Mouse (Mus musculus) ES-Bruce4 (cell line): ENCODE results near the gene Sdk2. TPM values are rescaled to one million over a fixed set of nuclear protein-coding genes. Genes with fewer than 3 reads are reported as not detected.

ENCODE experiments used
- H3K27ac ChIP-seq: 2 replicates; pipeline ENCODE4 v1.5.1; 2012; ENCODE audit warnings: low read length, inconsistent platforms; ENCODE audit not compliant: insufficient read depth
- H3K27me3 ChIP-seq: 2 replicates; pipeline ENCODE4 v1.6.1; 2012; ENCODE audit warnings: mild to moderate bottlenecking, low read length, inconsistent platforms; ENCODE audit not compliant: control insufficient read depth, poor library complexity, insufficient read depth, severe bottlenecking
- H3K36me3 ChIP-seq: 2 replicates; pipeline ENCODE4 v1.6.1; 2012; ENCODE audit warnings: inconsistent platforms, mild to moderate bottlenecking, low read length, moderate library complexity; ENCODE audit not compliant: control insufficient read depth, poor library complexity, insufficient read depth, severe bottlenecking
- H3K4me1 ChIP-seq: one replicate; pipeline ENCODE4 v1.8.1; 2011; ENCODE audit warnings: low read length; ENCODE audit not compliant: control insufficient read depth, insufficient read depth
- H3K4me3 ChIP-seq: 2 replicates; pipeline ENCODE4 v1.5.1; 2011; ENCODE audit warnings: low read depth, mild to moderate bottlenecking, low read length
- H3K9ac ChIP-seq: 2 replicates; pipeline ENCODE4 v1.6.1; 2012; ENCODE audit warnings: low read depth, mild to moderate bottlenecking, inconsistent platforms; ENCODE audit not compliant: poor library complexity, severe bottlenecking
- H3K9me3 ChIP-seq: replicated peaks from 2 replicates; pipeline ENCODE4 v1.6.1; 2012; ENCODE audit warnings: mild to moderate bottlenecking, low read length, inconsistent platforms; ENCODE audit not compliant: control insufficient read depth, poor library complexity, insufficient read depth, severe bottlenecking
- CTCF ChIP-seq: IDR thresholded peaks from one replicate; pipeline ENCODE4 v1.8.1; 2011; ENCODE audit warnings: low read depth, low read length
- EP300 ChIP-seq: IDR thresholded peaks from 2 replicates; pipeline ENCODE4 v1.6.1; 2011; ENCODE audit warnings: low read depth, low read length; ENCODE audit not compliant: insufficient read depth
- POLR2A ChIP-seq: IDR thresholded peaks from one replicate; pipeline ENCODE4 v1.8.1; 2011; ENCODE audit warnings: low read length; ENCODE audit not compliant: insufficient read depth
- polyA plus RNA-seq: library from polyadenylated mRNA; stranded (reverse); fragments of >200 nt; gene quantifications from 2 replicates; pipeline ENCODE4 v1.2.4, GENCODE M21; 2011; ENCODE audit warnings: low read depth; ENCODE audit not compliant: missing spikeins, insufficient read depth, insufficient read length

Sdk2 gene
- polyA plus RNA-seq, 1 experiment, result 0.87 TPM

GRCm38 (mm10) chr11:114080606-114081005 lies 13.8 kb upstream of the Sdk2 start:
- Histone ChIP-seq H3K27ac (no peak overlapping the region), H3K4me1 (no peaks in the 10 kb centered on the region), H3K9me3 (peaks cover 9% of the 10 kb centered on the region), H3K36me3 (no peaks in the 10 kb centered on the region), H3K9ac (no peak overlapping the region), H3K4me3 (no peak overlapping the region), H3K27me3 (no peaks in the 10 kb centered on the region)
- no peak for TF ChIP-seq CTCF
- no peak for TF ChIP-seq POLR2A
- TF ChIP-seq EP300, result no peak

- Histone ChIP-seq H3K4me3 (no peak overlapping the region), H3K9me3 (peaks cover 12% of the 10 kb centered on the region), H3K36me3 (no peaks in the 10 kb centered on the region), H3K27me3 (no peaks in the 10 kb centered on the region; the same call in 1 of the 2 replicates), H3K4me1 (no peaks in the 10 kb centered on the region), H3K9ac (no peak overlapping the region), H3K27ac (no peak overlapping the region)
- TF ChIP-seq EP300, result no peak
- TF ChIP-seq POLR2A, result no peak
- no peak for TF ChIP-seq CTCF
Measured at GRCm38 (mm10) chr11:114072644-114073043, 5.8 kb upstream of the Sdk2 start.

GRCm38 (mm10) chr11:114071998-114072397 lies 5.2 kb upstream of the Sdk2 start:
- no peaks in the 10 kb centered on the region for H3K4me1 ChIP-seq
- no peaks in the 10 kb centered on the region for H3K36me3 ChIP-seq
- no peak overlapping the region for H3K27ac ChIP-seq
- no peak overlapping the region for H3K4me3 ChIP-seq
- TF ChIP-seq CTCF (peak; percentile 83), POLR2A (no peak)
- H3K9me3 ChIP-seq, result peaks cover 12% of the 10 kb centered on the region
- H3K27me3 ChIP-seq, result peaks cover 4% of the 10 kb centered on the region; the same call in 1 of the 2 replicates
- no peak overlapping the region for H3K9ac ChIP-seq

GRCm38 (mm10) chr11:114070881-114071280 lies 4.0 kb upstream of the Sdk2 start:
- H3K9me3 ChIP-seq, result peaks cover 6% of the 10 kb centered on the region
- no peak overlapping the region for H3K4me3 ChIP-seq
- no peak overlapping the region for H3K9ac ChIP-seq
- H3K36me3 ChIP-seq, result no peaks in the 10 kb centered on the region
- TF ChIP-seq POLR2A, result no peak
- TF ChIP-seq CTCF, result peak; percentile 60
- H3K27me3 ChIP-seq, result peaks cover 15% of the 10 kb centered on the region
- H3K27ac ChIP-seq, result no peak overlapping the region
- no peaks in the 10 kb centered on the region for H3K4me1 ChIP-seq

GRCm38 (mm10) chr11:114070131-114070530 lies 3.3 kb upstream of the Sdk2 start:
- Histone ChIP-seq H3K27me3 (peaks cover 23% of the 10 kb centered on the region), H3K27ac (no peak overlapping the region), H3K9ac (no peak overlapping the region), H3K9me3 (no peaks in the 10 kb centered on the region), H3K4me1 (peaks cover 2% of the 10 kb centered on the region), H3K4me3 (no peak overlapping the region), H3K36me3 (no peaks in the 10 kb centered on the region)
- TF ChIP-seq EP300, result no peak
- no peak for TF ChIP-seq POLR2A
- TF ChIP-seq CTCF, result no peak

GRCm38 (mm10) chr11:114068390-114068789 lies 1.5 kb upstream of the Sdk2 start:
- Histone ChIP-seq H3K4me1 (peaks cover 2% of the 10 kb centered on the region), H3K36me3 (no peaks in the 10 kb centered on the region), H3K27me3 (peaks cover 27% of the 10 kb centered on the region), H3K27ac (no peak overlapping the region), H3K4me3 (no peak overlapping the region), H3K9ac (no peak overlapping the region), H3K9me3 (no peaks in the 10 kb centered on the region)
- TF ChIP-seq CTCF, result no peak
- TF ChIP-seq POLR2A, result no peak
- TF ChIP-seq EP300, result no peak
